Mouse (Mus musculus): ENCODE results near the gene Rab11fip2.

GRCm38 (mm10) chr19:59920846-59921245 lies 22.6 kb downstream of the Rab11fip2 start:
- TF ChIP-seq POLR2A (IDR thresholded peaks at IDR 0.05; ENCODE audit: insufficient read depth, low read depth, low read length) (no peak), CTCF (IDR thresholded peaks at IDR 0.05) (no peak)

All from heart, adult 2 months (tissue).